Mouse (Mus musculus) embryo, embryonic 11.5 days (tissue): ENCODE measurements around the gene Pik3c2g.

ENCODE experiments used
- DNase-seq: peaks from one replicate; pipeline ENCODE4 v3.0.0-alpha.2; 2012; ENCODE audit warnings: low read depth, low spot score

Gene Pik3c2g

GRCm38 (mm10) chr6:139735708-139736626 is 148.9 kb downstream of the Pik3c2g start:
- DNase-seq = no peak

- no peak for DNase-seq
Measured at GRCm38 (mm10) chr6:139738350-139738749, 151.3 kb downstream of the Pik3c2g start.

- no peak for DNase-seq
Measured at GRCm38 (mm10) chr6:139742693-139743432, 155.8 kb downstream of the Pik3c2g start.

- DNase-seq = no peak
Measured at GRCm38 (mm10) chr6:139746758-139747479, 159.9 kb downstream of the Pik3c2g start.

GRCm38 (mm10) chr6:139748091-139748771 is 161.2 kb downstream of the Pik3c2g start:
- DNase-seq = no peak

GRCm38 (mm10) chr6:139750599-139750998 is 163.6 kb downstream of the Pik3c2g start:
- DNase-seq = no peak

GRCm38 (mm10) chr6:139751022-139751421 is 164.0 kb downstream of the Pik3c2g start:
- no peak for DNase-seq

- DNase-seq = no peak
Measured at GRCm38 (mm10) chr6:139757876-139758275, 170.9 kb downstream of the Pik3c2g start.

GRCm38 (mm10) chr6:139760978-139761377 is 174.0 kb downstream of the Pik3c2g start:
- DNase-seq = no peak

- DNase-seq = no peak
Measured at GRCm38 (mm10) chr6:139764398-139764797, 177.4 kb downstream of the Pik3c2g start.

GRCm38 (mm10) chr6:139769744-139770473 is 182.9 kb downstream of the Pik3c2g start:
- no peak for DNase-seq

- DNase-seq = no peak
Measured at GRCm38 (mm10) chr6:139770535-139770934, 183.5 kb downstream of the Pik3c2g start.

- DNase-seq = no peak
Measured at GRCm38 (mm10) chr6:139777576-139778282, 190.7 kb downstream of the Pik3c2g start.

GRCm38 (mm10) chr6:139780028-139780427 is 193.0 kb downstream of the Pik3c2g start:
- no peak for DNase-seq

- DNase-seq = no peak
Measured at GRCm38 (mm10) chr6:139789479-139789878, 202.5 kb downstream of the Pik3c2g start.

- no peak for DNase-seq
Measured at GRCm38 (mm10) chr6:139799541-139800226, 212.7 kb downstream of the Pik3c2g start.

- DNase-seq = no peak
Measured at GRCm38 (mm10) chr6:139821916-139822315, 234.9 kb downstream of the Pik3c2g start.

- no peak for DNase-seq
Measured at GRCm38 (mm10) chr6:139838239-139838638, 251.2 kb downstream of the Pik3c2g start.

GRCm38 (mm10) chr6:139838713-139839112 is 251.7 kb downstream of the Pik3c2g start:
- DNase-seq = no peak
